Mouse (Mus musculus) left cerebral cortex, adult 18-20 months (tissue): ENCODE measurements at regions not wholly inside any gene's neighbourhood (a gene's known extent, or its start where the extent isn't known, plus 50 kb on each side); places are given as distances from the start of the nearest gene placed in this dataset.
"Not testable (repeated sequence)": the region's sequence is repeated elsewhere in the genome, so short reads cannot be mapped to it uniquely, and the experiment has no call there.

Source experiments
- DNase-seq, 2 experiments: peaks; one replicate each; pipeline ENCODE4 v3.0.0; 2021 to 2022; ENCODE audit warnings: low spot score in 2 of 2, mixed read lengths in 1 of 2

DNA sequence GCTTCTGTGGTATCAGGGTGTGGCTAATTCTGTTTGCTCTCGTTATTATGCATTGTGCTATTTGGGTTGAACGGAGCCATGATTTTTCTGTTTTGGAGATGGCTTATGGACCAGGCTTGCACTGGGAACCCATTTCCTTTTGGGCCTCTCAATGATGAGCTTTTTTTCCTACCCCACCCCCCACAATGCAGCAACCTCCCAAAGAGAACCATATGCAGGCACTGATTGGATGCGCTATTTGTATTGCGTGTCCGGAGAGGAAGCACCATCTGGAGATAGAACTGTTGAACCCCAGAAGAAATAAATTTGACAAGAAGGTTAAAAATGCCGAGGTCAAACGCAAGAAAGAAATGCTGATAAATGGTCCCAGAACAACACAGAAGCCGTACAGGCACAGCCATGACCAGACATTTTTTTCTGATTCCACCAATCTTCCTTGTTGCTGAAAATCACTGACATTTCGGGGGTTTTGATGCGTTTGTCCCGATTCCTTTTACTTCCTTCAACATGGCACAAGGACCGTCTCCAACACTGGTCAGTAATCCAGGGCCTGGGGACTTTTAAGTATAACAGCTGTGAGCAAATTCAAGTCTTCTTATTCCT is 85.3 kb upstream of the Cpsf6 start:
- DNase-seq: no peak

DNA sequence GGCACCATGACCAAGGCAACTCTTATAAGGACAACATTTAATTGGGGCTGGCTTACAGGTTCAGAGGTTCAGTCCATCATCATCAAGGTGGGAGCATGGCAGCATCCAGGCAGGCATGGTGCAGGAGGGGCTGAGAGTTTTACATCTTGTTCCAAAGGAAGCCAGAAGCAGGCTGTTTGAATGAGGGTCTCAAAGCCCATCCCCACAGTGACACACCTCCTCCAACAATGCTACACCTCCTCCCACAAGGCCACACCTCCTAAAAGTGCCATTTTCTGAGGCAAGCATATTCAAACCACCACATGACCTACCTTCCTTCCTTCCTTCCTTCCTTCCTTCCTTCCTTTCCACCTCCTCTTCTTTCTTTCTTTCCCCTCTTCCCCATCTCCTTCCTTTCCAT is 84.5 kb upstream of the Cpsf6 start:
- DNase-seq: not testable (repeated sequence)

DNA sequence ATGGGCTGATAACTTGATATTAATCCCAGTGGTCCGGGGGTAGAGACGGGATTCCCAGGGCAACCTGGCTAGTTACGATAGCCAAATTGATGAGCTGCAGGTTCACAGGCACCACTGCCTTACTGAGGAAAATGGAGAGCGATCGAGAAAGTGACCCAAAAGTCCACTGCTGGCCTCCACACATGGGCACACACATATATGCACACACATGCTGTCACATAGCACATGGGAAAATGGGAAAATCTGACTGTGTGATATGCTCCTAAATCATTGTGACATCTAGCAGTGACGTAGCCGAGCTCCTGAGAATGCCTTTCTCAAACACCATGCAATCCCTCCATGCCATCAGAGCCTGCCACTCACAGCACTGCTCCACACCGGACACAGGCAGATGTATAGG is 83.8 kb upstream of the Cpsf6 start:
- DNase-seq: no peak

DNA sequence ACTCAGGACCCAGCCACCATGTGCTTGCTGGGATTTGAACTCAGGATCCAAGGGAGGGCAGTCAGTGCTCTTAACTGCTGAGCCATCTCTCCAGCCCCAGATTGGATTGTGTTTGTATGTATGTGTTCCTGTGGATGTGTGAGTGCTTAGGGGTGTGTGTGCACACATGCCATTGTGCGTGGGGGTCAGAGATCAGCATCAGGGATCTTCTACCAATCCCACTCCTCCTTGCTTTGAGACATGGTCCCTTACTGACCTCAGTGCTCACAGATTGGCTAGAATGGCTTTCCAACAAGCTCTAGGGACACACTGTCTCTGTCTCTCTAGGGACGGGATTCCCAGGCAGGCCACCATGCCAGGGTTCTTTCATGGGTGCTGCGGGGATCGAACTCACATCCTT is 83.1 kb upstream of the Cpsf6 start:
- DNase-seq: no peak

DNA sequence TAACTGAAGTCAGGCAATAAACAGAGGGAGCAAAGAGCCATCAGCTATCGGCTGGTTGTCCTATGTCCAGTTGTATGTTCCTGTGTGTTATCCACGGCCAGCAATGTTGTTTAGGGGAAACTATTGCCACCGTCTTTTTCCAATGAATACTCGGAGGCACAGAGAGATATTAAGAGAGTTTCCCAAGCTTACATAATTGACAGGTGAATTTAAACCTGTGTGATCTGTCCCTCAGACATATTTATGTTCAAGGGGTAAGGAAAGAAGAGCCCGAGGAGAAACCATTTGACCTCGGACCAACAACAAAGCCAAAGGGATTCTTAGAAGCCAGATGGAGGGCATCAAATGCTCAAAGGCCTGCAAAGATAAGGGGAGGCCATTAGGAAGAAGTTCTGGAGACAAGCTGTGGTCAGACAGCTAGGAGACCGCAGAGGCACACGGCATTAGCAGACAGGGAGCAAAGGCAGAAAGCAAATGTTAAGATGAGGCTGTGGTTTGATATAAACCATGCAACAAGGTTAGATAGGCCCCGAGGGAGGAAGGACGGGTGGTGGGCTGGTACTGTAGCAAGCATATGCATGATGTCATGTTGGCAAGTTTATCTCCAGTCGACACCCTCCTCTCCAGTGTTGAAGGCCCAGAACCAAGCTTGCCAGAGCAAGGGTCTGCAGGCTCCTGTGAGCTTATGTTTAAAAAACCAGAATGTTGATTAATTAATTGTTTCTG is 82.1 kb upstream of the Cpsf6 start:
- no peak for DNase-seq

DNA sequence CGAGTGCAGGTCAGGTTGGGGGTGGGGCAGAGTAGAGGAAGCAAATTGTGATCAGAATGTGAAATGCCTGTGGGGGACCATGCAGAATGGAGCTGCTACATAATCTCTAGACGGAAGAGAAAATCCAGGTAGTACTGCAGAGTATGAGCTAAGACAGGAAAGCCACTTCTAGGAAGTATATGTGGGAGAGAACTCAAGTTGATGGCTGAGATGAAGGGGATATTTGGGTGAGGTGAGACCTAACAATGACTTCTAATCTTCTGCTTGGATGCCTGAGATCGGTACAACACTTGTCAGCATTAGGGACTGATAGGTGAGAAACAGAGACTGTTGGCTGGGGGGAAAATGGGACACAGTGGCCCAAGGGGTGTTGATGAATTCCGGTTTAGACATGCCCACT is 81.4 kb upstream of the Cpsf6 start:
- no peak for DNase-seq

DNA sequence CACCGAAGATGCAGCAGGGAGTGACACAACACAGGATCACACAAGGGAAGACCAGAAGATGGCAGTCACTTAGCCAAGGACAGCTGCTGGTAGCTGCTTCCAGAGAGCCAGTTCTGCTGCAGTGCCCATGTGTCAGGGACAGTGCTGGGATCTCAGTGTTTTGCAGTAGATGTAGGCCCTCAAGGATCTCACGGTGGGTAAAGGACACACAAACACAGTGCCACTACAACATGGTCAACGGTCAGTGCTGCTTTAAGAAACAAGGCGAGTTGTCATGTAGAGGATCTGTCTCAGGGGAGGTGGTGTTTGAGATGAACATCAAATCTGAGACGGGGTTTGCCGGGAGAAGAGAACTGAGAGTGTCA is 80.5 kb upstream of the Cpsf6 start:
- no peak for DNase-seq

DNA sequence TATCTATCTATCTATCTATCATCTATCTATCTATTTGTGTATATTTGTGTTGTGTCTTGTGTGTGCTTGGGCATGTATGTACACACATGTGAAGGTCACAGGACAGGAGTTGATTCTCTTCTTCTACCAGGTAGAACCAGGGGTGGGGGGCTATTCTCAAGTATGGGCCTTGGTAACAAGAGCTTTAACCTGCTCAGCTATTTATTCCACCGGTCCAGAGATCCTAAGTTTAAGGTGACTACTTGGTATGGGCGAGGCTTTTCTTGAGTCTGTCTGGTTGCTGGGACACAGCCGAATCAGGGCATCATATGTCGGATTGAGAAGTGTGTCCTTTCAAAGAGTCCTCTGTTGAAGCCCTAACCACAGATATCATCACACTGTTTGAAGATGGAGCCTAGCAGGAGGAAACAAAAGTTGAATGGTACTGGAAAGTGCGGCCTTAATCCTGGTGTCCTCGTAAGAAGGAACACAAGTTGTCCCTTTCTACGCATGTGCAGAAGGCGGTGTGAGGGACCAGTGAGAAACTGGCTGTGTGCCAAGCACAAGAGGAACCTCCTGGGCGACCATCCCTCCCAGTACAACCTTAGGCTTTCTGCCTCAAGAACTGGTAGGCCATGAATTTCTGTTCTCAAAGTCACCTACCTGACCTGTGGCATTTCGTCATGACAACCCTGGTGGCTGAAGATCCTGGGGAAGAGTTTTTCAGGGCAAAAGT is 80.0 kb upstream of the Cpsf6 start:
- no peak for DNase-seq

DNA sequence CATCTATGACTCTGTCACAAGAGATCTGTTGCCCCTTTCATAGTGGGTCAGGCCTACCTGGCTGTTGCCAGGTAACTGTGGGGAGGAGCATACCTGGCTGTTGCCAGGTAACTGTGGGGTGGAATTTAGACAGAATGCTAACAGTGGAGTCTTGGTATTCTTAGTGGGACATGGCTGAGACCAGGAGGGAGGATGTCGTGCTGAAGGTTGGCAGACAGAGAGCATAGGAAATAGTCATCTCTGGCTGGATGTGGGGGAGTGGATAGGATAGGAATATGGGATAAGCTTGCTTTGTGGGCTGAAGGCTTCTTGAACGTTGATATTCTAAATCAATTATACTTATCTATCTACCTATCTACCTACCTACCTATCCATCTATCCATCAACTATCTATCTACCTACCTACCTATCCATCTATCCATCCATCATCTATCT is 79.2 kb upstream of the Cpsf6 start:
- no peak for DNase-seq

DNA sequence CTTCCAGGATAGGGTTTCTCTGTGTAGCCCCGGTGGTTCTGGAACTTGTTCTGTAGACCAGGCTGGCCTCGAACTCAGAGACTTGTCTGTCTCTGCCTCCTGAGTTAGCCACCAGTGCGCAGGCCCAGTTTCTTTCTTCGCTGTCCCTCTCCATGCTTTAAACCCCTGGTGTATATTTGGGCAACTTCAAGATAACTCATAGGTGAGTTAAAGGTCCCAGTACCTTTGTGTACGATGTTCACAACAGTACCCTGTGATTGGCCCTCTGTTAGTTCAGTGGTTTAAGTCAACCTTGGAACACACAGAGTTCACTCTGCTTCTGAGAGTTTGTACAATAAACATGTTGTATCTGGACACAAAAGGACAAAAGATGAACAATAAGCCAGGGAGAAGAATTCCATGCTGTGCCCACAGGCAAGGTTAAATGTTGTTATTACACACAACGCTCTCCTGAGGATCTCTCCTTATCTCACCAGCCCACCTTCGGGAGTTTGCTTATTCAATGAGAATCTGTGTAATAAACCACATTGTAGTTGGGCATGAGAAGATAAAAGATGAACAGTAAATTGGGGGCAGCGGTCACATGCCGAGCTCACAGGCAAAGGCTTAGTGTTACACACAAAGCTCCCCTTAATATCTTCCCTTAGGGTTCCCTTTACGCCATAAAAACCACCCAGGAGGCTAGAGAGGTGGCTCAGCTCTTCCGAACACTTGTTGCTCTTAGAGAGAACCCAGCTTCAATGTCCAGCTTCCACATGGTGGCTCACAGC is 78.6 kb upstream of the Cpsf6 start:
- DNase-seq: no peak

DNA sequence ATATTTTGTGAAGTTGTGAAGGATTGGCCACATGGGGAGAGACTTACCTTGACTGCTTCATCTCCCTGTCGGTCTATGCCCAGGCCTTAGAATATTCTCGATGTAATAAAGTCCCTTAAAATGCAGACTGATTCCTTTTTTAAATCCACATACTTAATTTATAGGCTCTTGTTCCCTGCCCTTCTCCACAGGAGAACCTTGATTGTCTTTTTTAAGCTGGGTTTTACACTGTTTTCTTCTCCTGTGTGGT is 77.8 kb upstream of the Cpsf6 start:
- DNase-seq: no peak

DNA sequence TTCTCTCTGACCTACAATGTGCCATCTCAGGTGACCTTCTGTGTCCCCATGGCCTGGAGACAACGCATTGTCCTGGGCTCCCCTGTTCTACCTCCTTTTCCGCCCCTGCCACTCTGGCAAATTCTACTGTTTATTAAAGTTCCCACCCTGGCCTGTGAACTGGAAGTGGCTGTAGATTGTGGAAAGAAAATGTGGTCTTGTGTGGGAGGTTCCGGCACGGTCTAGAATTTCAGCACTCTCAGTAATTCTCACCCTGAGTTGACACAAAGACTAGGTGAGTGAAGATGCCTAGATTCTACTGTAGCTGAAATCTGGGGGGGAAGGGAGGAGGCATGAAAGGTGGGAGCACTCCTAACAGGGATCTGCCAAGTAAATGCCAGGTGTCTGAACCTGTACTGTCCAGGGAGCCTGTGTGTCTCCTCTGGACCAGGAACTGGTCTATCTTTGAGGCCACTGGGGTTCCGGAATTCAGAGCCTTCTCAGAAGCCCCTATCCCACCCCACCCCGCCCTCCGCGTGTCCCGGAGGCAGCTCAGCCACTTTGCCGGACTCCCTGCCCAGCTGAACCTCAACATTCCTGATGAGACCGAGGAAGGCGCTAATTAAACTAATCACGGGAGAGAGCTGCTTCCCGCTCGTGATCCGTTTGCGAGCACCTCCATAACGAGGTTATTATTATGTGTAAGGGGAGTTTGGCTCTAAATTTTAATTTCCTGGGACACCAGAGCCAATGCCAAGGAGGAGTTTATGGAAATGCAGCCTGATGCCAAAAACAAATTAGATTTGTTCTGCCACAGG is 77.3 kb upstream of the Cpsf6 start:
- no peak for DNase-seq

DNA sequence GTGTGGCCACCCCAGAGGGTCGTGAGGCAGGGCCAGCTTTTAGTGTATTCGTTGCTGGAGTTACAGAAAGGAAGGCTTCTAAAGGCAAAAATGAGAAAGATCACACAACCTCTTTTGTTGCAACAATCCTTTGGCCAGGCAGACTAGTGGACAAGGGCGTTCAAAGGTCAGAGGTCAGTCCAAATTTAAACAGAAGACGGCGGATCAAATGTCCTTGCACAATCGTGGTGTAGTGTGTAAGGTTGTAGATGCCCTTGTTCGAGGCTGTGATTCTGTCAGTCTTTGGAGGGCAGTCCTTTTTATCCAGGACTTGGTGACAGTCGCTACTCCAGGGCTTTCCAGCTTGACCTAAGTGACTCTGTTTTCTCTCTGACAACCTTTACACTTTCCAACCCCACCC is 76.6 kb upstream of the Cpsf6 start:
- no peak for DNase-seq

DNA sequence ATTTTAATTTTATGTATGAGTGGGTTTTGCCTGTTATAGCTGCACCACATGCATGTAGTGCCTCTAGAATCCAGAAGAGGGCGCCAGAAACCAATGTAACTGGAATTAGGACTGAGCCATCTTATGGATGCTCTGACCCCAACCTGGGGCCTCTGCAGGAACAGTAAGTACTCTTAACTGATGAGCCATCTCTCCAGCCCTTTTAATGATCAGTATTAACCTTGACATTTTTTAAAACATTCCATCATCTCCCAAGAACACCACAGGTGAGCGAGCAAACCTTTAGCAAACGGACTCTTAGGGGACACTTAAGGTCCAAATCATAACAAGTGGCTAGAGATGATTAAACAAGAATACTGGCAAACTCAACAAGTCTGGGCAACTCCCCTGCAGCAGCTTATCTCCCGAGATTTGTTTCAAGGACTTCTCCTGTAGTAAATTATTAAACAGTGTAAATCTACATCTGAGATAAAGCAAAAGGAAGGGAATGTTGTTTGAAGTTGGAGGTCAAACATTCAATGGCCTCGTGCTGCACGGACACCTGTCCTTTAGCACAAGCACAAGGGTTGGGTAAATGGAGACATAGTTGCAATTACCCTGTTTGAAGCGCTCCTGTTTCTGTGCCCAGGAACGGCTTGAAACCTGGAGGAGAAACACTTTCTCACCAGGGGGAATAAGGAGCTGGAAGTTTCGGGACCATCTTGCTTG is 75.9 kb upstream of the Cpsf6 start:
- DNase-seq: peak; percentile 25 to 47

DNA sequence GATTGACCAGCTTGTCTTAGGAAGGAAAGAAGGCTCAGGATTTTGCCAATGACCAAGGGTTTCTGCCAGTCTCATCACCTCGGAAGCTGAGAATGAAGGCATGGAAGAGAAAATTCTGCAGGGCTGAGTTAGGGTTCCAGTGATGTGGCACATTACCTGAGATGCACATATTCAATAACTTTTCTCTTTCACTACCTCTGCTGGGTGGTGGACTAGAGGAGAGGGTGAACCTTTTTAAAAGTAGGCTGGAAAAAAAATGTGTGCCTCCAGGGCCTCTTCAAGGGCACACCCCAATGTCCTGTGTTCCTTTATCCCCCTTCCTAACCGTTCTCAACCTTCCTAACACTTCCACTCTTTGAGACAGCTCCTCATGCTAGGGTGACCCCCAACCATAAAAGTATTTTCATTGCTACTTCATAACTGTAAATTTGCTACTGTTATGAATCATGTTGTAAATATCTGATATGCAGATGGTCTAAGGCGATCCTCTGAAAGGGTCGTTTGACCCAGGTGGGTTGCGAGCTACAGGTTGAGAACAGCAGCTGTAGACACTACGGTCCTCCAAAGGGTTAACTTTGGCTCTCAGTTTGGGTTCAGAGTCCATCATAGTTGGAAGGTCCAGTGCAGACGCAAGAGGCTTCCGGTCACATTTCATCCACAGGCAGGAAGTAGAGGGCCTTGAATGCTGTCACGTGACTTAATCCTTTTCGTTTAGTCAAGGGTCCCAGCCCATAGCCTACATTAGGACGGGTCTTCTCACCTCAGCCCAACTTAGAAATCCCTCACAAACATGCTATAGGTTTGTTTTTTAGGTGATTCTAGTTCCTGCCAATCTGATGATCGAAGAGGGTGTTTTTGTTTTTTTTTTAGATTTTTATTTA is 75.1 kb upstream of the Cpsf6 start:
- DNase-seq: no peak

DNA sequence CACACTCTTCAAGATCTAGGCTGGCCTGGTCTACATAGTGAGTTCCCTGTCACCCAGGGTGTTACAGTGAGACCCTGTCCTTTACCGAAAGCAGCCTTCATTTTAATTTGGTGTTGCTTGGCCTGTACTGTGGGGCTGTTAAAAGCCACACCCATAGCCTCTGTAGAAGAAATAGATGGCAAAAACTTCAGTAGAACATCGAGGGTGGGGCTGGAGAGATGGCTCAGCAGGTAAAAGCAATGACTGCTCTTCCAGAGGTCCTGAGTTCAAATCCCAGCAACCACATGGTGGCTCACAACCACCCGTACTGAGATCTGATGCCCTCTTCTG is 74.3 kb upstream of the Cpsf6 start:
- DNase-seq: no peak

DNA sequence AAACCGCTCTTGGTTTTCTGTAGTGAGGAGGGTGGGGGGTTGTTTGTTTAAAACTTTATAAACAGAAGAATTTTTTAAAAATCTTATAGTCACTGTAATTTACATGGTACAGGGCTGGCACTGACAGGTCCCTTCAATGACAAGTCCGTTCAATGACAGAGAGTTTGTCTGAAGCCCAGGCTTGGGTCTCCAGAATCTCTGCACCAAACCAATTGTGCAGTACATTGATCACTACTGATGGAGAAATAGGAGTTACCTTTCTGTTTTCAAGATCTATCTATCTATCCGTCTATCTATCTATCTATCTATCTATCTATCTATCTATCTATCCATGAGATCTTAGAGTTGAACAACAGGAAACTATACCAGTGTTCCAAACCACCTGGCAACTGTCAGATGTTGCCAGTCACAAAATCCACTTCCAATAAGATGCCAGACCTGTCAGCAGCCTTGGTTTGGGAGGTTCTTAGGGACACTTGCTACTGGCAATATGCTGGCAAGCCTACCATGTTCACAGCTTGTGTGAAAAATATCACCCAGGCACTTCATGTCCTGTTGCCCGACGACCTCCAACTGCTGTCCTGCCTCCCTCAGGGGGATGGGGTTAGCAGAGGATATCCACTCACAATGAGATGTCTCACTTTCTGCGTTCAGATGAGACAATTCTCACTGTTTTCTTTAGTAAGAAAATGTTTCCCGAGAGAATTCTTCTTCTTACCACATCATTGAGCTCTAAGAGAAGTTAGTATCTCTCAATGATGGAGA is 73.8 kb upstream of the Cpsf6 start:
- no peak for DNase-seq

DNA sequence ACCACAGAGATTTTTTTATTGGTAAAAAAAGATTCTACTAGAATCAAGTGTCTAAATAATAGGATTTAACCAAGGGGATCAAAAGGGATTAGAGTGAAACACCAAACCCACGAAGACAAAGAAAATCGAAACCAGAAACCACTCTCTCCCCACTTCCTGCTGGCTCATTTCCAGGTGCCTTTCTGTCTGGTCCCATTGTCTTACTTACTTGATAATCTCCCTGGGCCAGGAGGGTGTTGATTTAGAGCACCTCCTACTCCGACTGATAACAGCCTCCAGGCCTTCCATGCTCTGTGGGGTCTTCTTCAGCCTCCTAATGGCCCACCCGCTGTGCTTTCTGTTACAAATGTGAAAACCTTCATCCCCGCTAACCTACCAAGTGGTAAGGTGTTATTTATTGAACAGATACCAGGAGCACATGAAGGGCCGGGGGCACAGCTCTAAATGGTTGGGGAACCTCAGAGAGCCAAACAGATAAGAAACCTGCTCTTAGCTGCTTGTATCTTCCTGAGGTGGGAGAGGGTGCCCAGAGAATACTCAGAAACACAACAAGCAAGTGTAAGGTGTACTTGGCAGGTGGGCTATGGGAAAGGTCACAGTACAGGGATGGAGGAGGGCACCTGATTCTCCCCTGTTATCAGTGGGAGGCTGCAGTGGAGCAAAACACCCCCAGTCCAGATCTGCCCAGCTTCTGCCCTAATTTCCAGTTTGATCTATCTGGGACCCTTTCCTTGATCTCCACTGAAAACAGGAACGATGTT is 72.6 kb upstream of the Cpsf6 start:
- DNase-seq: no peak
